Mouse (Mus musculus): ENCODE results near the gene Lman1l. TPM values are rescaled to one million over a fixed set of nuclear protein-coding genes. Genes with fewer than 3 reads are reported as not detected.

The Lman1l gene
- total RNA-seq (2023): not detected

GRCm38 (mm10) chr9:57620674-57621073, at the start of gene Lman1l:
TSS of gene Lman1l (minus strand) at chr9:57620774.

GRCm38 (mm10) chr9:57653283-57653682, 32.7 kb upstream of the Lman1l start, which contains the start of gene Csk:
TSS of gene Csk (minus strand) at chr9:57653631.

GRCm38 (mm10) chr9:57606139-57606851, 14.3 kb downstream of the Lman1l start, which contains the start of gene Cplx3:
TSS of gene Cplx3 (minus strand) at chr9:57606281.

GRCm38 (mm10) chr9:57589224-57590126, 31.1 kb downstream of the Lman1l start, which contains the start of gene Ulk3:
TSS of gene Ulk3 (plus strand) at chr9:57589452.

DNA sequence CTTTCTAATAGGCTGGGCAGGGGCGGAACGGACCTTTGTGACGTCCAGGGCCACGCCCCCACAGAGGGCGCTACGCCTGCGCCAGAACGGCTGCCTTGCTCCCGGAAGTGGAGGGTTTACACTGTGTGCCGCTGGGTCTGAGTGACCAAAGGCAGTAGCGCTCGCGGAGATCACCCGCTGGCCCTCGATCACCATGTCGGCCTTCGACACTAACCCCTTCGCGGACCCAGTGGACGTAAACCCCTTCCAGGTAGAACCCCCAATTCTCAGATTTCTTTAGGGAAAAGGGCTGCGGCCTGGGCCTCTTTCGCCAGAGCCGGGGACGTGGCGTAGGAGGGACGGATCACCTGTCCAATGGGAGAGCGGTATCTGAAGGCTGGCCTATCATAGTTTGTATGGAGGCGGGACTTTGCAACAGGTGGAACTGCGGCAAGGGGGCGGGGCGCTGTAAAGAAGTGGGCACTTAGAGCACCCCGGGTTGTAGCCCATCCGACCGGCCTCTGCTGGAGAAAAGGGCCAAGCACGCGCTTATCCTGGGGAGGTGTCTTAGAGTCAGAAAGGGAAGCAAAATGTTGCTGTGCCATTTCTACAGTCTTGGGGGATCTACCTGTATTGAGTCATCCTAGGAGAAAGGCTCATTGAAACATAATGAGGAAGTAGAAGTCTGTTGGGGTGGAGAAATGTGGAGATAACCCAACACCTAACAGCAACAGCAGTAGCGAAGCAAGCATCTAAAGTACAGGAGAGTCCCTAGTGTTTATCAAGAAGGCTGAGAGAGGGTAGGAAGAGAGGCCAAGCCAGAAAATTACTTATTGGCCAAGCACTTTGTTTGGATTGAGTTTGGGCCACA, 59.5 kb downstream of the Lman1l start, which contains the start of gene Scamp2:
TSS of gene Scamp2 (plus strand) at position 83 of the 850 bp plus-strand sequence.

Other genes with a start within 250 kb of the Lman1l start
- 10 to 100 TPM; 28.2 to 29.6 TPM for gene Ppcdc, start 180.7 kb downstream of the Lman1l start, total RNA-seq (2023)
- 1 to 10 TPM; 1.0 to 1.9 TPM for gene Scamp5, start 152.7 kb downstream of the Lman1l start, total RNA-seq (2023)
- not detected for gene Rpp25, start 116.7 kb downstream of the Lman1l start, total RNA-seq (2023)
- 100 to 1,000 TPM; 108 to 123 TPM for gene Cox5a, start 99.5 kb downstream of the Lman1l start, total RNA-seq (2023)
- 10 to 100 TPM in 1 of 2 experiments, 1 to 10 TPM in 1; 6.3 to 12.4 TPM for gene Fam219b, start 83.2 kb downstream of the Lman1l start, total RNA-seq (2023)
- gene Mpi, start 68.0 kb downstream of the Lman1l start, total RNA-seq (2023): 10 to 100 TPM in 1 of 2 experiments, 1 to 10 TPM in 1; 9.3 to 10.5 TPM
- 100 to 1,000 TPM; 144 to 146 TPM for gene Scamp2, start 59.8 kb downstream of the Lman1l start, total RNA-seq (2023)
- 10 to 100 TPM; 28.4 to 33.6 TPM for gene Ulk3, start 31.3 kb downstream of the Lman1l start, total RNA-seq (2023)
- not detected for gene Cplx3, start 14.5 kb downstream of the Lman1l start, total RNA-seq (2023)
- gene Csk, start 32.9 kb upstream of the Lman1l start, total RNA-seq (2023): 100 to 1,000 TPM; 197 to 212 TPM
- gene Cyp1a2, start 62.9 kb upstream of the Lman1l start, total RNA-seq (2023): not detected
- not detected for gene Cyp1a1, start 67.2 kb upstream of the Lman1l start, total RNA-seq (2023)
- 10 to 100 TPM; 14.9 to 15.3 TPM for gene Edc3, start 87.8 kb upstream of the Lman1l start, total RNA-seq (2023)
- gene Clk3, start 145.1 kb upstream of the Lman1l start, total RNA-seq (2023): 100 to 1,000 TPM; 160 to 171 TPM
- gene Arid3b, start 216.0 kb upstream of the Lman1l start, total RNA-seq (2023): 10 to 100 TPM; 34.3 to 39.4 TPM

Data from neutrophil, adult 59 days (primary cell).